Mouse (Mus musculus) stomach, postnatal 0 days (tissue): ENCODE measurements at regions not wholly inside any gene's neighbourhood (a gene's known extent, or its start where the extent isn't known, plus 50 kb on each side); places are given as distances from the start of the nearest gene placed in this dataset.

Experiments used
- CTCF ChIP-seq: IDR thresholded peaks from 2 replicates; pipeline ENCODE4 v1.5.1; 2016; ENCODE audit warnings: antibody characterized with exemption, low read depth, mild to moderate bottlenecking, moderate library complexity
- EP300 ChIP-seq: optimal IDR thresholded peaks from 2 replicates; pipeline ENCODE3; 2016; ENCODE audit warnings: antibody characterized with exemption

DNA sequence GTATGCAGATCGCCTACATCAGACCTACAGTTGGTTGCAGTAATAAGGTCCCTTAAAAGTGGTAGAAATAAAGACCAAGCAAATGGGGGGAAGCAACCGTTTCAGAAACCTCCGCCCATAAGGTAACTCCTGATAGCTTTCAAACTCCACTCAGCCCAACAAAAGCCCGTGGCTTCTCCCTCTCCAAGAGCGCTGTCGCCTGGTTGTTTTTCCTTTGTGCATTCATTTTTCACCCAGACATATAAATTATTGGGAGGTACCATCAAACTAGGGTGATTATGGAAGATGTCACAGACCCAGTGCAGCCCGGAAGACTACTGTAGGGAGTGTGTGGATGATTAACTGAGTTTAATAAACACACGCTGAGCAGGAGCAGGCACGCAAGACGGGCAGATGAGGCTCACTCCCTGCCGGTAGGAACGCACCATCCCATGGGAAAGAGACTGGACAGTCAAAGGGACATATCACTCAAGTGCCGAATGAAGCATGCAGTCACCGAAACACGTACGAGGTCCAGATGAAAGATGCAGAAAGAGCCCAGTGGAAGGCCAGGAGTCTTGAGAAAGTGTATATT lies 189.8 kb downstream of the Nr2f2 start:
- TF ChIP-seq CTCF, result no peak
- TF ChIP-seq EP300, result no peak
